Mouse (Mus musculus): Measurements from ENCODE around the gene Hist1h2ad.
"Not testable (repeated sequence)": the region's sequence is repeated elsewhere in the genome, so short reads cannot be mapped to it uniquely, and the experiment has no call there.

Gene Hist1h2ad

DNA sequence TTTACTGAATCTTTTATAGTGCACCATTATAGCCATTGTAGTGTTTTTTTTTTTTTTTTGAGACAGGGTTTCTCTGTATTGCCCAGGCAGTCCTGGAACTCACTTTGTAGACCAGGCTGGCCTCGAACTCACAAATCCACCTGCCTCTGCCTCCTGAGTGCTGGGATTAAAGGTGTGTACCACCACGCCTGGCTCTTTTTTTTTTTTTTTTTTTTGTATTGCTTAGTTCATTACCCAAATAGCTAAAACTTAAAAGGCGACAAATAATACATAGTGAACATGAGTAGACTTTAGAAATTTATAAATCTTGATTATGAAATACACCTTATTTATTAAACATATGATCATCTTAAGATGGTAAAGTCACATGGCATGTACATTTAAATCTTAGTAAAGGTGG is 32.7 kb upstream of the Hist1h2ad start:
- no peak for DNase-seq (ENCODE audit: low spot score)

DNA sequence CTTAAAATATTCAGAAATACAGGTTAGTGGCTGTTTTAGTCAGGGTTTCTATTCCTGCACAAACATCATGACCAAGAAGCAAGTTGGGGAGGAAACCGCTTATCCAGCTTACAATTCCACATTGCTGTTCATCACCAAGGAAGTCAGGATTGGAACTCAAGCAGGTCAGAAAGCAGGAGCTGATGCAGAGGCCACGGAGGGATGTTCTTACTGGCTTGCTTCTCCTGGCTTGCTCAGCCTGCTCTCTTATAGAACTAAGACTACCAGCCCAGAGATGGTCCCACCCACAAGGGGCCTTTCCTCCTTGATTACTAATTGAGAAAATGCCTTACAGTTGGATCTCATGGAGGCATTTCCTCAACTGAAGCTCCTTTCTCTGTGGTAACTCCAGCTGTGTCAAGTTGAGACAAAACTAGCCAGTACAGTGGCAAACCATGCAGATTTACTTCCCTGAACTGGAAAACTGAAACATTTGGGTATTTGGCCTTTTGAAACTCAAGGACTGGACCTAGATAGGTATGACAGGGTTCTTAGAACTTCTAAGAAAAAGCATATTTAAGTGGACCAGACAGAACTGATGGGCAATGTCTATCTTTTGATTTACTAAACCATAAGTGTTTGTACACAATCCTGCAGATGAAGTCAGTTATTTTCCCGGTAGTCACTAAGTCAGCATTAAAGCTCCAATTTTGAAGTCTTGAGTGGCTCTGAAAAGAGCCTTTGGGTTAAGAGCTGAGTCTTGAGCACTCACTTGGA is 31.8 kb upstream of the Hist1h2ad start:
- not testable (repeated sequence) for DNase-seq (ENCODE audit: low spot score)

DNA sequence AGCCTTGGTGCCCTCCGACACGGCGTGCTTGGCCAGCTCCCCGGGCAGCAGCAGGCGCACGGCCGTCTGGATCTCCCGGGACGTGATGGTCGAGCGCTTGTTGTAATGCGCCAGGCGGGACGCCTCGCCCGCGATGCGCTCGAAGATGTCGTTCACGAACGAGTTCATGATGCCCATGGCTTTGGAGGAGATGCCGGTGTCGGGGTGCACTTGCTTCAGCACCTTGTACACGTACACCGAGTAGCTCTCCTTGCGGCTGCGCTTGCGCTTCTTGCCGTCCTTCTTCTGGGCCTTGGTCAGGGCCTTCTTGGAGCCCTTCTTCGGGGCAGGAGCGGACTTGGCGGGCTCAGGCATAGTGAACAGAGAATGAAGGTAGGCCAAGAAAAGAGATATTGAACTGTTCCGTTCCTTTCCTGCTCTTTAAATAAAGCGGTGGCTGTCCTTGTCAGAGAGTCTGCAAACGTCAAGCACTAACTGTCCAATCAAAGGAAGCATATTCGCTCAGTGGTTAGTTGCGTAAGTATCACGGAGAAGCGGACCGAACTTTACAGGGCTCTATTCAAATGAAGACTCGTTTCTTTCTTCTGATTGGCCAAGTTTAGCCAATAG is 31.1 kb upstream of the Hist1h2ad start, which contains the start of gene Hist1h2bh:
Gene Hist1h2bh (minus strand): TSS at position 394 of the 609 bp plus-strand sequence.
- DNase-seq (ENCODE audit: low spot score), result peak; percentile 58

DNA sequence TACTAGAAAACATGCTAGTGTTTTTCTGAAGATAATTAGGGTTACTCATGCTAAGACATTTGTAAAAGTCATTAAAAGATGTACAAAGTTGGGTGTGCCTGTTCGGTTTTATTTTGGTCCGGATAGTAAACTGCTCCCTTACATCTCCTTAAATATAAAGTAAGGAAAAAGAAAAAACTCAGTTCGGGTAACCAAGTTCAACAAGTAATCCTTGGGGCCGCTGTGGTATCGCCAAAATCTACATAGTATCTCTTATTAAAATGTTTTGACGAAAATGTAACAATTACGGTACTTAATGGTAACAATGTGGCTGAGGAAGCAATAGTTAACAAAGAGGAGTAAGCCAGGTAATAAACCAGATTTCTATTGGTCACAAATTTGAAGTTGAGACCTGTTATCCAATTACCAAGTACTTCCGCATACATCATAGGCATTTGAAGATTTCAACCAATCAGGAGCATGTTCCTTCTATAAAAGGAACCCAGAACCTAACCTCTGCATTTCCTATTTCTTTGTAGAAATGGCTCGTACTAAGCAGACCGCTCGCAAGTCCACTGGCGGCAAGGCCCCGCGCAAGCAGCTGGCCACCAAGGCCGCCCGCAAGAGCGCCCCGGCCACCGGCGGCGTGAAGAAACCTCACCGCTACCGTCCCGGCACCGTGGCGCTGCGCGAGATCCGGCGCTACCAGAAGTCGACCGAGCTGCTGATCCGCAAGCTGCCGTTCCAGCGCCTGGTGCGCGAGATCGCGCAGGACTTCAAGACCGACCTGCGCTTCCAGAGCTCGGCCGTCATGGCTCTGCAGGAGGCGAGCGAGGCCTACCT is 30.0 kb upstream of the Hist1h2ad start, which contains the start of gene Hist1h3f:
Gene Hist1h3f (plus strand): TSS at position 88 of the 822 bp plus-strand sequence.
- DNase-seq (ENCODE audit: low spot score), result peak; percentile 78

DNA sequence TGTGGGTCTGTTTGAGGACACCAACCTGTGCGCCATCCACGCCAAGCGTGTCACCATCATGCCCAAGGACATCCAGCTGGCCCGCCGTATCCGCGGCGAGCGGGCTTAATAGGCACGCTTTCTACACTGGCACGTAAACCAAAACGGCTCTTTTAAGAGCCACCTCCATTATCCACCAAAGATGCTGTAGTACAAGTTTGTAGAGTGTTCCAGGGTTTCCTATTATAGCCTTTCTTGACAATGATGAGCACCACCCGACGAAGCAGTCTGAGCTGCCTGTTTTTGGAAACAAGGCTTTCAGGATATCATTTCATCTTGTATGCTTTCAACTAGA is 29.4 kb upstream of the Hist1h2ad start:
- not testable (repeated sequence) for DNase-seq (ENCODE audit: low spot score)

DNA sequence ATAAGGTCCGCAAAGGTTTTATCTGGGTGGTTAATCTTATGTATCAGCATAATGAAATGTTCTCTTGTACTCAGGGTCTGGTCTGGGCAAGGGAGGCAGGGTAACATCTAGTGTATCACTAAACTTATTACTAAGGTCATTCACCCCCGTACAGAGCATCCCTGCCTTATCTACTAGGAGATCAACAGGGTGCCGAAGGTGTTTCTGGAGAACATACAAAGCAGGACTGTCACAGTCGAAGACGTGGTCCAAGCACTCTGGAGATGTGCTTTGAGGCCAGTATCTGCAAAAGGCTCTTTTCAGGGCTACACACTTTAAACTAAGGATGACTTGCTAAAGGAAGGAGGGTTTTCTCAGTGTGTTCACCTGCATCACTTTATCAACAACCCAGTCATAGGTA is 27.5 kb upstream of the Hist1h2ad start:
- DNase-seq (ENCODE audit: low spot score), result no peak

DNA sequence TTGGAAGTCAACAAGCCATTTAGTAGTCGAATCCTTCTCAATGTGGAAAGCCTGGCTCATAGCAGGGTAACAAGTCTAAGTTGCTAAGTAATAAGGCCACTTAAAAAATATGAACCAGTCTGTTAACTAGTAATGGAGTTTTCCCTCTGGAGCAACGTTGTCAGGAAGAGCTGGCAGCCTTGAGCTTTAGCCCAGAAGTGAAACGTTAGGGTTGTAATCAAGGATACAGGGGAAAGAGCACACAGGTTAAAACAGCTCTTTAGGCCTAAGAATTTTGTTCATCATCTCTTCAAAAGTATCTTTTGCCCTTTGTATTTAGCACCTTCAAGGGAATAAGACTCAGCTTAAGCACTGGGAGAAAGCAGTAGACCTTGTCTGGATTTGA is 23.4 kb upstream of the Hist1h2ad start:
- DNase-seq (ENCODE audit: low spot score), result no peak

DNA sequence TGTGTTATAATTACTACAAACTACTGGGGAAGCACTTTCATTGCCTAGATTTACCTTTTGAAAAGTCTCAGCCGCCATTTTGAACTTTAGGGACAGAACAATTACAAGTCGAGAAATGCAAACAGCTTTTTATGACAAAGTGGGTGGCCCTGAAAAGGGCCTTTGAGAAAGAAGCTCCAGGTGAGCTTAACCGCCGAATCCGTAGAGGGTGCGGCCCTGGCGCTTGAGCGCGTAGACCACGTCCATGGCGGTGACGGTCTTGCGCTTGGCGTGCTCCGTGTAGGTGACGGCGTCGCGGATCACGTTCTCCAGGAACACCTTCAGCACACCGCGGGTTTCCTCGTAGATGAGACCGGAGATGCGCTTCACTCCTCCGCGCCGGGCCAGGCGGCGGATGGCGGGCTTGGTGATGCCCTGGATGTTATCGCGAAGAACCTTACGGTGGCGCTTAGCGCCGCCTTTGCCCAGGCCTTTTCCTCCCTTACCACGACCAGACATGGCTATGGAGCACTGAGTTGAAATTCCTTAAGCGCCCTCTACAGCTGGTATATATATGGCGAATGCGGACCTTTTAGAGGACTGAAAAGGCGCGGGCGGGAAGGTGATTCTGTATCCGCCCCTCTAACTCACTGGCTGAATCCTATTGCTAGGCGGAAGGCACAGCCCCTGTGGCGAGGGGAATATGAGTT is 22.9 kb upstream of the Hist1h2ad start, which contains the start of gene Hist1h4f:
Gene Hist1h4f (minus strand): TSS at position 503 of the 689 bp plus-strand sequence.
- peak; percentile 92 for DNase-seq (ENCODE audit: low spot score)

DNA sequence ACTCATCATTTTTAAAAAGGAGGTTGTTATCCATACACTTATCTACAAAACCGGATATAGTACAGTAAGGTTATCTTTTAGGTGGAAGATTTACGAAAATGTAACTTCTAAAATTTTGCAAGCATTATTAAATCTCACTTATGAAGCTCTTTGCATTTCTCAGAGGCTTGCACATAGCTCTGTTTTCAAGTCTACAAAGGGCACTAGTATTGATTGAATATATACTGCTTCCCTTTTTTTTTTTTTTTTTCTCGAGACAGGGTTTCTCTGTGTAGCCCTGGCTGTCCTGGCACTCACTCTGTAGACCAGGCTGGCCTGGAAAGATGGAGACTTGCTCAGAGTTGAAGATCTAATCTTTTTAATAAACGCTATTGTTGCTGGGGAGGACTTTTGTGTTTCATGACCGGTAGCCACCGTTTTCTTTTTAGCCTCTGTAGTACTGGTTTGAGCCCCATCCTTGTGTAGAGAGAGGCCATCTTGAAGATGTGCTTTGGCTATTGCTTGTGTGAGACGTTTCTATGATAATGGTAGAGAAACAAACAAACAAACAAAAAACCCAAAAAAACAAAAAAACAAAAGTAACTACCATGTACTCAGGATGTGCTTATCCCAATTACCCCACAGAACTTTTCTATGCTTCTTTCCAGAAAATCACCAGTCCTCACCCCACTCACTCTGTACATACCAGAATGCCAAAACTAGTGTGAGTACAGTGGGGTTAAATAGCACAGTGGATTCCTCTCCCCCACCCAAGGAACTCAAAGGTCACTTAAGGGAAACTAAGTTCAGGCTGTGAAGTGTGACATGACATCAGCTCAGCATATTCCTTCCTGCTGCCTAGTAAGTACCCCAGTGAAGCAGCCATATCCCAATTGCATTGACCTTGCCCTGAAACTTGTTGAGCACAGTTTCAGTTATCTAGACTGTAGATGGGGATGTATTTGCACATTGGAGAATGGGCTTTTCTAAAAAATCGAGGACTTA is 22.0 kb upstream of the Hist1h2ad start:
- DNase-seq (ENCODE audit: low spot score), result no peak

DNA sequence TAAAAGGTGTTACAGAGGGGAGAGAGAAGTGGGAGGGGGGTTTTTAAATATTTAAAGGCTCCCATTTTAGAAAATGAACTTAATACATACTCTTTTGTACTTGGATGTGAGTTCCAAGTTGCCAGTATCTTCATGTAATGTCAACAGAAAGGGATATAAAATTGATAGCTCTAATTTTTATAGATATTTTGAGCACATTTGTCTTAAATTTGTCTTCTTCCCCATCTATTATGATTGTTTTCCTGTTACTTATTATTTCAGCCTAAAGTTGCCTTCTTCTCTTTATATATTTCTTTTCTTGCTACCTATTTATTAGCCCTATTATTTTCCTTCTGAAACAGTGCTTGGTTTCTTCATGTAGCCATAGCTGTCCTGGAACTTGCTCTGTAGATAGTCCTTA is 21.2 kb upstream of the Hist1h2ad start, which contains the start of gene Hist1h1d:
Gene Hist1h1d (plus strand): TSS at position 301 of the 400 bp plus-strand sequence.
- DNase-seq (ENCODE audit: low spot score), result no peak

DNA sequence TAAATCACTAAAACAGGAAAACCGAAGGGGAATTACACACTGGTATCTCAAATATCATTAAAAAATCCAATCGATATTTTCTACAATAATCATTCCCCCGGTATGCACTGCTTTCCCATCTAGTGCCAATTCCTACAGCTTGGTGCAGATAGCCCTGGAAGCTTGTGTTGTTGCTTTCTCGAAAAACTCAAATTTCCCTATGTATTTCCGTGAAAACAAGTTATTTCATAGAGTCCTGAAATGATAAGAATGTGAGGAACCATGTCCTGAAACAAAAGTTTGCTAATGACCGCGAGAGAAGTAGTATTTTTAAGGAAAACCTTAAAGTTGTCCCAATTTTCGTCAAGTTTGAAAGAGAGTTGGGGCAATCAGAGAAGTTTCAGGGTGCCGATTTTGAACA is 19.8 kb upstream of the Hist1h2ad start:
- no peak for DNase-seq (ENCODE audit: low spot score)

DNA sequence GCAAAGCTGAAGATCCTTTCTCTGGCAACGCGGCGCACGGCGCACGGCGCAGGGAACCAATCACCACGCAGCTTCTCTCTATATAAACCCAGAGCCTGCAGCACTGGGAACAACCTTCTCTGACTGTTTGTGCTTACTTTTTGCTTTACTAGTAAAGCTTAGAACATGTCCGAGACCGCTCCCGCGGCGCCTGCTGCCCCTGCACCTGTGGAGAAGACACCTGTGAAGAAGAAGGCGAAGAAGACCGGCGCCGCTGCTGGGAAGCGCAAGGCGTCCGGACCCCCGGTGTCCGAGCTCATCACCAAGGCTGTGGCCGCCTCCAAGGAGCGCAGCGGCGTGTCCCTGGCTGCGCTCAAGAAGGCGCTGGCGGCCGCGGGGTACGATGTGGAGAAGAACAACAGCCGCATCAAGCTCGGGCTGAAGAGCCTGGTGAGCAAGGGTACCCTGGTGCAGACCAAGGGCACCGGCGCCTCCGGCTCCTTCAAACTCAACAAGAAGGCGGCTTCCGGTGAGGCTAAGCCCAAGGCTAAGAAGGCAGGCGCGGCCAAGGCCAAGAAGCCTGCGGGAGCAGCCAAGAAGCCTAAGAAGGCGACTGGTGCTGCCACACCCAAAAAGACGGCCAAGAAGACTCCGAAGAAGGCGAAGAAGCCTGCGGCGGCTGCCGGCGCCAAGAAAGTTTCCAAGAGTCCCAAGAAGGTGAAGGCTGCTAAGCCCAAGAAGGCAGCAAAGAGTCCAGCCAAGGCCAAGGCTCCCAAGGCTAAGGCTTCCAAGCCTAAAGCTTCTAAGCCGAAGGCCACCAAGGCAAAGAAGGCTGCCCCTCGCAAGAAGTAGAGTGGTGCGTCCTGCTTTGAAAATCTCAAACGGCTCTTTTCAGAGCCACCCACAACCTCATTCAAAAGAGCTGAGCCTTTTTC is 19.0 kb upstream of the Hist1h2ad start:
- DNase-seq (ENCODE audit: low spot score), result peak; percentile 88

DNA sequence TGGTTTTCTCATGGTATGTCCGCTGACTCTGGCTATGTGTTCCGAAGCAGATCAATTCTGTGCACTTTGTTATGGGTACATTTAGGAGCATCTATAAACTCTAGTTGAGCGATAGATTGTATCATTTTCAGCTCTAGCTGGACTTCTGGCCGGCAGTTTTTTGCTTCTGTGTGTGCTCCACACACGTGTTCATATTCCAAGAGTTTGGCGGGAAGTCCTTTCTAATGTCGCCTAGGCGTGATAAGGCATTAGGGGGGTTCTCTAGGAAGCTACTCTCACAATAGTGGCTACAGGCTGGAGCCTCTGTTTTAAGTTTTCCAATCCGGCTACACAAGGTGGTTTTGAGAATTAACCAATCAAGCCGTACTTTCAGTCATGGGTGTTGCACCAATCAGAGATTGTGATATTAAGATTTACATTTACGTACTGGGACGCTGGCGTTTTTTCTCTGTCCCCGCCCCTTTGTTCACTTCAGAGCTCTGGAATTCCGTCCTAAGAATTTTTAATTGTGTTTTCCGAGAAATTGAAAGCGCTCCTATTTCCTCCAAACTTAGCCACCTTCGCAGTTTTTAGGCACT is 18.3 kb upstream of the Hist1h2ad start:
- peak; percentile 71 for DNase-seq (ENCODE audit: low spot score)

DNA sequence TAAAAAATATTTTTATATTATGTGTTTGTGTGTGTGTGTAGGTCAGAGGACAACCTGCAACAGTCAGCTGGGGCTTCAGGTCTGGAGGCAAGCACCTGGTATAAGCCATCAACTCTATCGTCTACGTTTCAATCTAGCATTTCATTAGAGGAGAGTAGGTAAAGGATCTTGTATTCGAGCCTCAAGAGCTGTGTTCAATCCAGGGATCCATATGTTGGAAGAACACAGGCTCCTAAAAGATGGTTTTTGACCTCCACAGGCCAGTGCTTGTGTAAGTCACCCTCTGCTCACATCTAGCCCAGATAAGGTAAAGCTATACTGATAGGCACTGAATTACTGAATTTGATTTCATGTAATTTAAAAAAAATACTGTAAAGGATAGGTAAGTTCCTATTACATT is 17.3 kb upstream of the Hist1h2ad start:
- DNase-seq (ENCODE audit: low spot score), result no peak

DNA sequence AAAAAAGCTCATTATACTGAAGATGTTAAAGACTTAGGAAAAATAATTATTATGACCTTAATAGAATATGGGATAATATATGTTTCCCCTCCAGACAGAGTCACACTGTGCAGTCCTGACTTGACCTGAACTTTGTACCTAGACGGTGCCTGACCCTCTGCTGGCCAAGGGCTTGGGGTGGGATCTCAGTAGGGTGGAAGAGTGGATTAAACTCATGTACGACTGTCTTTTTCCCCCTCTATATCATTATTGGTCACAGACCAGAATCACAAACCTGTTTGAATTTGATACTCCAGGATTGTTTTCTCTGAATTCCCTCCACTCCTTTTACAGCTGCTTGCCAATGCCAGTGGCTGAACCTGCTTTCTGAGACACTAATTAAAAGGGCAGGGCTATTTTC is 13.5 kb upstream of the Hist1h2ad start:
- DNase-seq (ENCODE audit: low spot score), result not testable (repeated sequence)

DNA sequence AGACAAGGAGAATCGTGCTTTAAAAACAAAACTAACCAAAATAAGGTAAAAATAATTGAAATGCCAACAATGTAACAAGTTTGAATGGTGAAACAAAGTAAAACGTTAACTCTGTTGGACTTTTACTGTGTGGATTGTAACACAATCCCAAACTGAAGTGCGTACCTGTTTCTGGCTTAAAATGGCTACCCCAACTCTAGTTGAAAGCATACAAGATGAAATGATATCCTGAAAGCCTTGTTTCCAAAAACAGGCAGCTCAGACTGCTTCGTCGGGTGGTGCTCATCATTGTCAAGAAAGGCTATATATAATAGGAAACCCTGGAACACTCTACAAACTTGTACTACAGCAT is 12.7 kb upstream of the Hist1h2ad start:
- DNase-seq (ENCODE audit: low spot score), result not testable (repeated sequence)

DNA sequence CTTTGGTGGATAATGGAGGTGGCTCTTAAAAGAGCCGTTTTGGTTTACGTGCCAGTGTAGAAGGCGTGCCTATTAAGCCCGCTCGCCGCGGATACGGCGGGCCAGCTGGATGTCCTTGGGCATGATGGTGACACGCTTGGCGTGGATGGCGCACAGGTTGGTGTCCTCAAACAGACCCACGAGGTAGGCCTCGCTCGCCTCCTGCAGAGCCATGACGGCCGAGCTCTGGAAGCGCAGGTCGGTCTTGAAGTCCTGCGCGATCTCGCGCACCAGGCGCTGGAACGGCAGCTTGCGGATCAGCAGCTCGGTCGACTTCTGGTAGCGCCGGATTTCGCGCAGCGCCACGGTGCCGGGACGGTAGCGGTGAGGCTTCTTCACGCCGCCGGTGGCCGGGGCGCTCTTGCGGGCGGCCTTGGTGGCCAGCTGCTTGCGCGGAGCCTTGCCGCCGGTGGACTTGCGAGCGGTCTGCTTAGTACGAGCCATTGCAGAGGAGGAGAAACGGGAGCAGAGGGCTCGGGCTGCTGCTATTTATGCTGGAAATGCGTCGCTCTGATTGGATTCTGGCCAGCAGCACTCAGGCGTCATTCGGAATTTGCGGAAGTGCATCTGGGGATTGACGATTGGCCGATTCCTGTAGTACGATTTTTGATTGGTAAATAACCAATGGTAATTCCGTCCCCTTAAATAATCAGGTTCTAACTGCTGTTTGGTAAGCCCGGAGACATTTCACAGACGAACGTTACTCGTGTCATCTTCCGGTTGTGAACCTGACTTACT is 12.1 kb upstream of the Hist1h2ad start, which contains the start of gene Hist1h3e:
Gene Hist1h3e (minus strand): TSS at position 487 of the 777 bp plus-strand sequence.
- DNase-seq (ENCODE audit: low spot score), result peak; percentile 87

DNA sequence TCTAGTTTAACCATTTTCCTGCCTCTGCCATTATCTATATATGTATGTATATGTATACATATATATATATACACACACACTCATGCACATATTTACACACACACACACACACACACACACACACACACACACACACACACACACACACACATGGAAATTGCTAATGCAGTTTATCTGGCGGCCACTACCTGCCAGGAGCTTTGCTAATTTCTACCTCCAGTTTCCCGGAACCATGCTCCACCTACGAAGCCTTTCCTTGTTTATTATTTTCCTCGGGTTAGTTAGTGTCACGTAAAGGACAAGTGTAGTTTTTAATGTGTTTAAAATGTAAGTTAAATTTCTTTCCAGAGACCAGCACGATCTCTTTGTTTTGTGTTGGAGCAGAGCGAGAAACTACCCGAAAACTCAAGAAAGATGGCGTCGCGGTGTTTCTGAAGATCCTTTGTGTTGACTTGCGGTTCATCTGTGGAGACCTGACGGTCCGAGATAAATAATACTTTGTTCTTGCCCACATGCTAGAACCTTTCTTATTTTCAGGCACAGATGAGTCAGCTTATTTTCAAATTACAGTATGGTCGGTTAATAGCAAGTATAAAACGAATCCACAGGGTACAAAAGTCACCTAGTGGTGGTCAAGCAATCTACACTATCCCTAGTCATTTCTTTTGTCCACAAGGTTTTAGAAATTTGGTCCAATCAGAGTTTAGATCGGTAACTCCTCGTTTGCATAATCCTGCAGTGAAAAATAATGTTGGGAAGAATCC is 11.3 kb upstream of the Hist1h2ad start:
- DNase-seq (ENCODE audit: low spot score), result no peak
